Mouse (Mus musculus) MEL (cell line): ENCODE data around the gene Frem1.

Source experiments
- CTCF ChIP-seq, 3 experiments: IDR thresholded peaks in 2 of 3; conservative IDR thresholded peaks in 1 of 3; 2 replicates each; pipeline ENCODE4 v1.5.1; 2011 to 2012; ENCODE audit warnings: low read length in 3 of 3, low read depth in 2 of 3, mild to moderate bottlenecking in 2 of 3, improper control_type of control experiment in 1 of 3, inconsistent platforms in 1 of 3, mixed read lengths in 1 of 3, moderate library complexity in 1 of 3; ENCODE audit not compliant: control insufficient read depth in 1 of 3, insufficient read depth in 1 of 3, poor library complexity in 1 of 3, severe bottlenecking in 1 of 3
- TBP ChIP-seq: IDR thresholded peaks from 2 replicates; pipeline ENCODE4 v1.8.0; 2011; ENCODE audit warnings: low read depth, low read length, improper control_type of control experiment

- TF ChIP-seq CTCF (IDR thresholded peaks at IDR 0.05 in 2 of 3, conservative IDR thresholded peaks at IDR 0.05 in 1 of 3; ENCODE audit: control insufficient read depth in 1 of 3, insufficient read depth in 1 of 3, low read depth in 2 of 3, low read length in 3 of 3, poor library complexity in 1 of 3, severe bottlenecking in 1 of 3) (no peak), TBP (no peak)
These were observed 160.6 kb downstream of the Frem1 start for GRCm38 (mm10) chr4:82891566-82891965.
